Mouse (Mus musculus): ENCODE data around the gene Pfdn5.

DNA sequence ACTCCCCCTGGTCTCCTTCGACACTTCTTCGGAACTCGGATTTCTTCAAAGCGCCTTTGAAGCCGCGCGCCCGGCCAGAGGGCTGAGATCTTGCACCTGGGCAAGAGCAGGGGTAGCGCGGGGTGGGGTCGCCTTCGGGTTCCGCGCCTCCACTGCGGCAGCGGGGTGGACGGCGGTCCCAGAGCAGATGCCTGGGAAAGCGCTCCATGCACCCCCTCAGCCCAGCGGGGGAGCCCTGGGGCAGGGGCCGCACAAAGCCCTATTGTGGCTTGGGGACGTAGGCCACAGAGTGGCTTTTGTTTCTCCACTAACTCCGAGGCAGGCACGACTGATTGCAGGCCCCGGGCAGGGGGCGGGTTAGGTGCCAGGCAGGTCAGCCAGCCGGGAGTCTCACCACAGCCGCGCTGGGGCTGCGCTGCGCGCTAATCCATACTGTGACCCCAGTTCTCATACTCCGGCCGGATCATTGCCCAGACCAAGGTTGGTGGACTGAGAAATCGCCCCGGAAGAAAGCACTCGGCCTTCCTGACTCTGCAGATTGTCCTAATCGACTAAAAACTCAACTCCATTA, 30.0 kb downstream of the Pfdn5 start:
- TF ChIP-seq CTCF (IDR thresholded peaks at IDR 0.05; ENCODE audit: low read depth) (no peak), EP300 (IDR thresholded peaks at IDR 0.05; ENCODE audit: low read depth) (no peak)
